Mouse (Mus musculus) frontal cortex, postnatal 10 days (tissue): ENCODE measurements around the gene Abcg8.

ENCODE experiments used
- DNase-seq, 2 experiments: peaks; one replicate each; pipeline ENCODE4 v3.0.0; 2022; ENCODE audit warnings: low spot score in 2 of 2, mixed read lengths in 1 of 2

Gene Abcg8

GRCm38 (mm10) chr17:84709403-84709851 is 33.3 kb downstream of the Abcg8 start:
- DNase-seq, result peak; percentile 38 to 50

- DNase-seq, result no peak
These were observed 37.6 kb downstream of the Abcg8 start for GRCm38 (mm10) chr17:84713563-84714164.

- DNase-seq, result no peak
These were observed 38.8 kb downstream of the Abcg8 start for GRCm38 (mm10) chr17:84714930-84715329.

GRCm38 (mm10) chr17:84716252-84716872 is 40.3 kb downstream of the Abcg8 start:
- DNase-seq, result no peak

- DNase-seq, result no peak
These were observed 41.3 kb downstream of the Abcg8 start for GRCm38 (mm10) chr17:84717416-84717815.

- no peak for DNase-seq
These were observed 43.0 kb downstream of the Abcg8 start for GRCm38 (mm10) chr17:84719105-84719504.

- no peak for DNase-seq
These were observed 47.9 kb downstream of the Abcg8 start for GRCm38 (mm10) chr17:84724028-84724427.

- no peak for DNase-seq
These were observed 49.1 kb downstream of the Abcg8 start for GRCm38 (mm10) chr17:84725163-84725562.

- no peak for DNase-seq
These were observed 52.3 kb downstream of the Abcg8 start for GRCm38 (mm10) chr17:84728201-84728911.

- no peak for DNase-seq
These were observed 53.0 kb downstream of the Abcg8 start for GRCm38 (mm10) chr17:84729140-84729539.

- no peak for DNase-seq
These were observed 55.3 kb downstream of the Abcg8 start for GRCm38 (mm10) chr17:84731361-84731760.

- DNase-seq, result no peak
These were observed 56.5 kb downstream of the Abcg8 start for GRCm38 (mm10) chr17:84732612-84733011.

- DNase-seq, result no peak
These were observed 60.6 kb downstream of the Abcg8 start for GRCm38 (mm10) chr17:84736719-84737118.

- no peak for DNase-seq
These were observed 62.1 kb downstream of the Abcg8 start for GRCm38 (mm10) chr17:84738073-84738797.

GRCm38 (mm10) chr17:84744256-84744655 is 68.2 kb downstream of the Abcg8 start:
- no peak for DNase-seq

GRCm38 (mm10) chr17:84745001-84745400 is 68.9 kb downstream of the Abcg8 start:
- no peak for DNase-seq

- DNase-seq, result peak; percentile 19 to 23
These were observed 71.1 kb downstream of the Abcg8 start for GRCm38 (mm10) chr17:84747212-84747611.

- no peak for DNase-seq
These were observed 72.1 kb downstream of the Abcg8 start for GRCm38 (mm10) chr17:84748152-84748682.

- DNase-seq, result no peak
These were observed 73.2 kb downstream of the Abcg8 start for GRCm38 (mm10) chr17:84749297-84749696.
